Mouse (Mus musculus) testis, adult 2 months (tissue): ENCODE results near the gene Zfp740. TPM values are rescaled to one million over a fixed set of nuclear protein-coding genes. Genes with fewer than 3 reads are reported as not detected.

Experiments used
- H3K27ac ChIP-seq: fragments of 200-500 bp; 2 replicates; pipeline ENCODE4 v1.5.1; 2012; ENCODE audit warnings: low read depth, low read length; ENCODE audit not compliant: control insufficient read depth, insufficient read depth
- H3K27me3 ChIP-seq: fragments of 200-500 bp; 2 replicates; pipeline ENCODE4 v1.6.1; 2012; ENCODE audit warnings: mild to moderate bottlenecking, low read length, moderate library complexity; ENCODE audit not compliant: control insufficient read depth, insufficient read depth
- H3K36me3 ChIP-seq: fragments of 200-500 bp; 2 replicates; pipeline ENCODE4 v1.6.1; 2012; ENCODE audit warnings: mild to moderate bottlenecking, low read length; ENCODE audit not compliant: control insufficient read depth, insufficient read depth
- H3K4me1 ChIP-seq: fragments of 200-500 bp; 2 replicates; pipeline ENCODE4 v1.6.1; 2012; ENCODE audit warnings: low read length; ENCODE audit not compliant: control insufficient read depth, insufficient read depth
- H3K4me3 ChIP-seq: fragments of 200-500 bp; 2 replicates; pipeline ENCODE4 v1.5.1; 2012; ENCODE audit warnings: low read depth, mild to moderate bottlenecking, low read length, moderate library complexity, mixed read lengths; ENCODE audit not compliant: control insufficient read depth
- CTCF ChIP-seq: fragments of 200-500 bp; IDR thresholded peaks from 2 replicates; pipeline ENCODE4 v1.5.1; 2012; ENCODE audit warnings: low read depth, mild to moderate bottlenecking, inconsistent platforms, low read length, moderate library complexity; ENCODE audit not compliant: control insufficient read depth, insufficient read depth, insufficient replicate concordance
- POLR2A ChIP-seq: fragments of 200-500 bp; IDR thresholded peaks from 2 replicates; pipeline ENCODE4 v1.6.1; 2012; ENCODE audit warnings: low read depth, mild to moderate bottlenecking, inconsistent platforms, low read length, moderate library complexity; ENCODE audit not compliant: control insufficient read depth
- polyA plus RNA-seq: library from polyadenylated mRNA; depleted of rRNA; stranded (reverse); fragments of >200 nt; gene quantifications from 2 replicates; pipeline ENCODE4 v1.2.3, GENCODE M21; 2012

Gene Zfp740
- polyA plus RNA-seq, 1 experiment, result 11.3 TPM

DNA sequence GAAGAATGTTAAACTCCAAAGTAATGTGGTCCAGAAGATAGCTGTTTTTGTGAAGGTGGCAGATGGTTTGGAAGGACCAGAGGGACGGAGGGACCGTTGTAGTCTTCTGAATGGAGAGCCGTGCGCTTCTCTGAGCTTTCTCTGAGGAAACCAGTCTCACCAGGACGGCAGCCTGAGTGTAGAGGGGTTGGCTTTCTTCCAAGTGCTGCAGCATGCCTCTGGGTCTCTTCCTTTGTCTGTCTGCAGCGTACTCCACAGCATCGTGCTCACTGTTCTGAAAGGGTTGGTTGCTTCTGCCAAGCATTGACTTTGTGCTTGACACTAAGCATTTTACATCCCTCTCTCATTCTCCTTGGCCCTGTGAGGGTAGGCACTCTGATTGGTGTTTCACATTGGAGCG is 2.7 kb downstream of the Zfp740 start:
- Histone ChIP-seq H3K27me3 (no peaks in the 10 kb centered on the region), H3K4me1 (peaks cover 13% of the 10 kb centered on the region), H3K36me3 (no peaks in the 10 kb centered on the region), H3K4me3 (no peak overlapping the region), H3K27ac (no peak overlapping the region)
- TF ChIP-seq POLR2A, result no peak
- no peak for TF ChIP-seq CTCF

DNA sequence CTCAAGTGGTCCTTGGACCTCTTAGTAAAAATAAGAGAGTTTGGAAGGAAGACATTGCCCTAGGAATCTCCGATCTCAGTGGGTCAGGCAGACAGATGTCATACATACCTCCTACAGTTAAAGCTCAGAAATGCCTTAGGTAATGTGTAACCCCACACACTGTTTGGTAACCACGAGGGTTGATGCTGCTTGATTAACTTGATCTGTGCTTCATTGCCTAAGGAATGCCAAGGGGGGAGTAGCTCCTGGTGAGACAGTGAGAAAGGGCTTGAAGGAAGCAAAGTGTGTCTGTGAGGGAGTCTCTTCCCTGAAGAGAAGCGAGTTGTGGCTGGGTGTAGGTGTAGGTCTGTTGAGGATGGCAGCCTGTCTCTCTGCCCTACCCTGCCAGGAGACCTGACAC is 4.3 kb downstream of the Zfp740 start:
- Histone ChIP-seq H3K4me3 (no peak overlapping the region), H3K27me3 (no peaks in the 10 kb centered on the region), H3K27ac (no peak overlapping the region), H3K4me1 (peaks cover 13% of the 10 kb centered on the region), H3K36me3 (no peaks in the 10 kb centered on the region)
- TF ChIP-seq CTCF, result no peak
- TF ChIP-seq POLR2A, result no peak

DNA sequence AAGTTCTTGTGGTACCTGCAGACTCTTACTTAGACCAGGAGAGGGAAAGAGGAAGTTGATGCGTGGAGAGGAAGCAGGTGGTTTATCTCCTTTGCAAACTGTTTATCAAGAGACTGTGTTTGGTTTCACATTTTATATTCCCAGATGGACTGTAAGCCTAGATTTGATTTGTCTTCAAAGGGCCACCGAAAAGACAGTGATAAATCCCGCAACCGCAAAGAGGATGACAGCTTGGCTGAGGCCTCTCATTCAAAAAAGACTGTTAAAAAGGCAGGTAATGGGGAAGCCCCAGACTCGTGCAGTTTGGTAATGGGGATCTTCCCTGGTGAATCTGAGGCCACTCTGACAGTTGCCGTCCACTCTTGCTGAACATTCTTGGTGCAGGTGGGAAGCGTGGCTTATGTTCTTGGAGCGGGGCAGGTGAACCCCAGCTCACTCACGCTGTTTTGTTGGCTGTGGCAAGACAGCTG is 5.1 kb downstream of the Zfp740 start:
- TF ChIP-seq POLR2A, result no peak
- TF ChIP-seq CTCF, result no peak
- H3K36me3 ChIP-seq, result no peaks in the 10 kb centered on the region
- H3K27ac ChIP-seq, result no peak overlapping the region
- H3K4me3 ChIP-seq, result no peak overlapping the region
- H3K27me3 ChIP-seq, result no peaks in the 10 kb centered on the region
- H3K4me1 ChIP-seq, result peaks cover 9% of the 10 kb centered on the region

- peaks cover 8% of the 10 kb centered on the region for H3K4me1 ChIP-seq
- H3K4me3 ChIP-seq, result no peak overlapping the region
- no peaks in the 10 kb centered on the region for H3K36me3 ChIP-seq
- no peaks in the 10 kb centered on the region for H3K27me3 ChIP-seq
- TF ChIP-seq POLR2A (no peak), CTCF (no peak)
- no peak overlapping the region for H3K27ac ChIP-seq
Measured at GRCm38 (mm10) chr15:102209114-102209513, 6.1 kb downstream of the Zfp740 start.

DNA sequence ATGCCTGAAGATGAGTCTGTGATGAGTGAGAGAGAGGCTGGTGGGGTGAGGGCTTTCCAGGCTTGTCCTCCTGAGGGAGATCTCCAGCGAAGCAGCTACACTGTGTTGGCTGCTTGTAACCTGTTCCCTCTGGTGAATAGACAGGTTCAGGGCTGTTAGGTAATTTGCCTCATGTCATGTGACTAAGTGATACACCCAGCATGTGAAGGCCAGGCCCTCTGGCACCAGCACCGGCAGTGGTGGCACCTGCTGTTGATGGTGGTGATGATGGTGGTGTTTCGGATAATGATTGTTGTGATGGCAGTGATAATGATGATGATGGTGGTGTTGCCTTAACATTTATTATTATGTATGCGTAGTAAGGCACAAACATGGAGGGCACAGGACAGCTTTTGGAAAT is 7.8 kb downstream of the Zfp740 start:
- no peaks in the 10 kb centered on the region for H3K36me3 ChIP-seq
- H3K27ac ChIP-seq, result no peak overlapping the region
- TF ChIP-seq POLR2A (no peak), CTCF (no peak)
- no peaks in the 10 kb centered on the region; the same call in 1 of the 2 replicates for H3K4me1 ChIP-seq
- no peak overlapping the region for H3K4me3 ChIP-seq
- H3K27me3 ChIP-seq, result no peaks in the 10 kb centered on the region

GRCm38 (mm10) chr15:102211895-102212294 is 8.8 kb downstream of the Zfp740 start:
- H3K4me1 ChIP-seq, result no peaks in the 10 kb centered on the region
- H3K4me3 ChIP-seq, result no peak overlapping the region
- H3K27ac ChIP-seq, result no peak overlapping the region
- TF ChIP-seq POLR2A (no peak), CTCF (no peak)
- H3K36me3 ChIP-seq, result no peaks in the 10 kb centered on the region
- H3K27me3 ChIP-seq, result no peaks in the 10 kb centered on the region

- H3K27me3 ChIP-seq, result no peaks in the 10 kb centered on the region
- H3K4me1 ChIP-seq, result no peaks in the 10 kb centered on the region
- H3K4me3 ChIP-seq, result no peak overlapping the region
- TF ChIP-seq CTCF (no peak), POLR2A (no peak)
- no peak overlapping the region for H3K27ac ChIP-seq
- H3K36me3 ChIP-seq, result no peaks in the 10 kb centered on the region
Measured at GRCm38 (mm10) chr15:102214132-102214531, 11.1 kb downstream of the Zfp740 start.

- no peaks in the 10 kb centered on the region for H3K27me3 ChIP-seq
- TF ChIP-seq CTCF (no peak), POLR2A (no peak)
- no peak overlapping the region for H3K4me3 ChIP-seq
- H3K4me1 ChIP-seq, result no peaks in the 10 kb centered on the region
- H3K36me3 ChIP-seq, result no peaks in the 10 kb centered on the region
- no peak overlapping the region for H3K27ac ChIP-seq
Measured at GRCm38 (mm10) chr15:102215624-102216023, 12.6 kb downstream of the Zfp740 start.
